Mouse (Mus musculus) liver, postnatal 0 days (tissue): Measurements from ENCODE around the gene Spag8.

Experiments used
- CTCF ChIP-seq: sonication (generic); IDR thresholded peaks from 2 replicates; pipeline ENCODE4 v1.5.1; 2016; ENCODE audit warnings: antibody characterized with exemption, low read depth
- EP300 ChIP-seq: IDR thresholded peaks from 2 replicates; pipeline ENCODE4 v1.6.1; 2016; ENCODE audit warnings: antibody characterized with exemption, low read depth, mild to moderate bottlenecking

DNA sequence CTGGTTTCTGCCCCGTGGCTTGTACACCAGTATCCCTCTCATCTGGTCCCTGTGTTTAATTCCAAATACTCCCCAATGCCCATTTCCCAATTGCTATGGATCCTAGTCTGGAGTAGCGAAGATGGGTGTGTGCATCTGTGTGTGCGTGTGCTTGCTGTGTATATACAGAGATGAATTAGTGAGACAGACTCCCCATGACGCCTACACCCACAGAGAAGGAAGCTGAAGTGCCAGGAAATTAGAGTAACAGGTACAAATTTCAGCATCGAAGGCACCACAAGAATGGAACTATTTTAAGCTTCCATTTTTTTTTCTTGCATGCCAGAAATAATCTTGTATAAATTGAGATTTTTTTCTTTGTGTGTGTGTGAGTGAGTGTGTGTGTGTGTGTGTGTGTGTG lies 37.6 kb upstream of the Spag8 start:
- TF ChIP-seq CTCF (no peak), EP300 (no peak)
